Mouse (Mus musculus) A20 (cell line): ENCODE data around the gene Pygm.

Experiments used
- DNase-seq: peaks from one replicate; pipeline ENCODE4 v3.0.0-alpha.2; 2011; ENCODE audit warnings: low read depth, low spot score

The Pygm gene

GRCm38 (mm10) chr19:6384128-6384527, at the start of gene Pygm:
Gene Pygm (plus strand): TSS chr19:6384399.
- DNase-seq: no peak

GRCm38 (mm10) chr19:6334673-6335457, 49.3 kb upstream of the Pygm start, which contains the start of gene Men1:
Gene Men1 (plus strand): TSS chr19:6334979.
- DNase-seq: peak; percentile 96

GRCm38 (mm10) chr19:6335458-6335827, 48.8 kb upstream of the Pygm start:
- DNase-seq: peak; percentile 45

- no peak for DNase-seq
Observed at GRCm38 (mm10) chr19:6336920-6337319, 47.3 kb upstream of the Pygm start.

GRCm38 (mm10) chr19:6338171-6338570, 46.0 kb upstream of the Pygm start:
- DNase-seq: no peak

GRCm38 (mm10) chr19:6338716-6339115, 45.5 kb upstream of the Pygm start:
- DNase-seq: no peak

GRCm38 (mm10) chr19:6339191-6339590, 45.0 kb upstream of the Pygm start:
- DNase-seq: no peak

GRCm38 (mm10) chr19:6339890-6340504, 44.2 kb upstream of the Pygm start:
- peak; percentile 88 for DNase-seq

- DNase-seq: peak; percentile 93
Observed at GRCm38 (mm10) chr19:6340524-6341452, 43.4 kb upstream of the Pygm start, which contains the start of gene Map4k2. Gene Map4k2 (plus strand): TSS chr19:6341135.

- DNase-seq: no peak
Observed at GRCm38 (mm10) chr19:6341453-6342077, 42.6 kb upstream of the Pygm start.

- peak; percentile 19 for DNase-seq
Observed at GRCm38 (mm10) chr19:6342276-6342933, 41.8 kb upstream of the Pygm start.

- no peak for DNase-seq
Observed at GRCm38 (mm10) chr19:6343066-6343925, 40.9 kb upstream of the Pygm start.

GRCm38 (mm10) chr19:6343996-6344395, 40.2 kb upstream of the Pygm start:
- no peak for DNase-seq

- no peak for DNase-seq
Observed at GRCm38 (mm10) chr19:6346023-6346422, 38.2 kb upstream of the Pygm start.

- DNase-seq: no peak
Observed at GRCm38 (mm10) chr19:6346661-6347060, 37.5 kb upstream of the Pygm start.

- no peak for DNase-seq
Observed at GRCm38 (mm10) chr19:6347615-6348014, 36.6 kb upstream of the Pygm start.

- DNase-seq: no peak
Observed at GRCm38 (mm10) chr19:6348717-6349116, 35.5 kb upstream of the Pygm start.

- DNase-seq: no peak
Observed at GRCm38 (mm10) chr19:6349215-6349983, 34.8 kb upstream of the Pygm start.

GRCm38 (mm10) chr19:6351431-6352106, 32.6 kb upstream of the Pygm start:
- peak; percentile 19 for DNase-seq
